Mouse (Mus musculus): Measurements from ENCODE around the gene Oas3.
"Not testable (repeated sequence)": the region's sequence is repeated elsewhere in the genome, so short reads cannot be mapped to it uniquely, and the experiment has no call there.

The Oas3 gene

DNA sequence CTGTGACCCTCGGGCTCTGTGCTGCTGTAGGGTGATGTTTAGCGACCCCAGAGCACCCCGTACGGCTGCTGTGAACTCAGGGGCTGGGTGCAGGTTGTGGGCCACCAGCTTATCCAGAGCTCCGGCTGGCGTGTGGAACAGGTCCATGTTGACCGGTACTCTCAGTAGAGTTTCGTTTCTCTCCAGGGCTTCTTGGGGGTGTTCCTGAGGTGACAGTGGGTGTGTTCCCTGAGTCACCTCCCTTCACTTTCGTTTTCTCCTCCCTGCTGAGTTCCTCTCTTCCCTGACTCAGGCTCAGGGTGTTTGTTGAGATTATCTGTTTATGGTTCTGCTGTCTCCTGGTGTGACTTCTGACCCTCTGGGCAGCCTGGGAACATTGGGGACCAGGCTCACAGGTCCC lies at the start of gene Oas3:
Oas3 (minus strand) TSS at position 184 of the 400 bp plus-strand sequence.
- peak; percentile 26 for DNase-seq

DNA sequence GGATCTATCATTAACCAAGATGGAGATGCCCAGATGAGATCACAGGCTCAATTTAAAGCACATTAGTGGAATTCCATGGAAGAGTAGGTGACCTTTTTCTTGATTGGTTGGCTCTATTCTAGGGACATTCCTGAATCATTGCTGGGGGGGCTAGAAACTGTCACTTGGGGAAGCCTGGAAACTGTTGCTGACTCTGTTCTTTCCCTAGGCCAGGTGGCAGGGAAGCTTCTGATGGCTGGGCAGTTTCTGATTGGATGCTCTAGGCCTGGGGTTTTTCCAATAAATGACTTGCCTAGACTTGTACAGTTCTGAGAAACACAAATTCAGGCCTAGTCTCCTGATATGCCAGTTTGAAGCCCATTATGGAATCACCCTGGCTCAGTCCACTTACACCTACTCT lies 41.5 kb upstream of the Oas3 start:
- DNase-seq, result no peak

DNA sequence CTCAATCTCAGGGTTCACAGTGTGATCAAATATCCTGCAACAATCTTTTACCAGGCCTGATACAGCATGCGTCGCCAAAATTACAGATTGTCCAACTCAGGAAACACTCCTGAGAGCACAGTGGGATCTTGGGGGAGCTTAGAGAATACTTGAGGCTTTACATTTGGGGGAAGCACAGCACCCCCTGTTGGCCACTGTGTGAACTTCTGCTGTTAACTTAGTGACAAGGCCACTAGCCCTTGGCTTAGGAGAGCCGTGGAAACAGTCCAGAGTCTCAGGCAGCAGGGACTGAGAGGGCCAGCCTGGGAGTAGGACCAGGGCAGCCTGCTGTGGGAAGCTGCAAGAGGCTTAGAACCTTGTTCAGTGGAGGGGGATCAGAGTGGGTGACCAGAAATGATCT lies 38.5 kb upstream of the Oas3 start:
- peak; percentile 61 for DNase-seq

DNA sequence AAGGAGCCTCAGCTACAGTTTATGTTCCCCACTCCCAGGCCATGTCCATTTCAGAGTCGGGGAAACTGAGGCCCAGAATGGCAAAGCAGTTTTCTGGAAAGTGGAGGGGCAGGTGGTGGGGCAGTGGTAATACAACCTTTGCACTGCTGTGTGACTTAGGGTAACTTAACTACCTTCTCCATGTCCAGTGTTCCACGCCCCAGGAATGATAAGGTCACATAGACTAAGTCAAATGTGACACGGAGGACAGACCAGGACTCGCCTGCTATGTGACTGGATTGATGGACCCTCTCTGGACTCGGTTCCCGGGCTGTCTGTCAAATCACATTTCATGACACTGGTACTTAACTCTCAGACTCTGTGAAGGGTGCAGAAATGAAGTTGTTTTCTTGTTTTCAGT lies 35.6 kb upstream of the Oas3 start:
- DNase-seq, result no peak

DNA sequence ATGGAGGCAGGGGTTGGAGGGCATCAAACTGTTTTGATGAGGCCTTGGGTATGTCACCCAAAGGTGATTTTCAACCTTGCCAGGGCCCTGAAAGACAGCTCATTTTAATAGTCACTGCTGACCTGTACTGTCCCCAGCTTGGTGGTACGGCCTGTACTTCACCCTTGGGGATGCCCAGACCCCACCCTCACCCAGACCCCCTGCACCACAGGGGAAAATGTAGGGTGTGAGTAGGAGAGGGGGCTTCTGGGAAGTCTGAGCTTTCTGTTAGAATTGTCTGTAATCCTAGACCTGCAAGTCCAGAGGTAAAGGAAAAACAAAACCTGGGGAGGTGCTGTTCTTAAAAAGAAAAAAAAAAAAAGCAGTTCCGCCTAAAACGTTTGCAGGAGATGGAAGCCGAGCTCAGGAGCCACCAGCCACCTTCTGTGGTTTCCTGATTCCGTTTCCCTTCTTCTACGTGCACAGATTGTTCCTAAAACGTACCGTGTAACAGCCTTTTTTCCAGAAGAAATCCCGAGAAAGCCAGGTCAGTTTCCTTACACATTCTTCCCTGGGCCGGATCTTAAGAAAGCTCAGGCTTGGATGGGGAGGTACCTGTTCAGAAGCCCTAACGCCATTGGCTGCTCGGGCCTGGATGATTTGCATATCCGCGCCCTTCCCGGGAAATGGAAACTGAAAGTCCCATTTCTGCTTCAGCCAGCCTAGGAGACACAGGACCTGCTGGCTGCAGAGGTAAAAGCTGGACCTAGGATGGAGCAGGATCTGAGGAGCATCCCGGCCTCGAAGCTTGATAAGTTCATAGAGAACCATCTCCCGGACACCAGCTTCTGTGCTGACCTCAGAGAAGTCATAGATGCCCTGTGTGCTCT lies 34.7 kb upstream of the Oas3 start, which contains the start of gene Oas1c:
Oas1c (minus strand) TSS at position 564 of the 869 bp plus-strand sequence.
- DNase-seq, result peak; percentile 85

DNA sequence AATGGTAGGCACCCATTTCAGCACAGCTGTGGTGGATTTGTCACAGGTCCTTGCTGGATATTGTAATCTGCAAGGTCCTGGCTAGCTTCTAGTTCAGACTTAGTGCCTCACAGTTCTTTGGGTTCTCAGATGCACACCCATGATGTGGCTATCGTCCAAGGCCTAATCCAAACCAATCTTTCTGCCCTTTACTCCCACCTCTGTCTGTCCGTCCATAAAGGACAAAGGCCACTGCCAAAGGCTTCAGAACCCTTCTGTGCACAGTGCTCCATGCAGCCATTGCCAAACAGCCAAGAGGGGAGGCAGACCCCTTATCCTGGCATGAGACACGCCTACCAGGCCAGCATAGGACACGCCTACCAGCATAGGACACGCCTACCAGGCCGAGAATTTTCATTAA lies 31.7 kb upstream of the Oas3 start:
- DNase-seq, result no peak

DNA sequence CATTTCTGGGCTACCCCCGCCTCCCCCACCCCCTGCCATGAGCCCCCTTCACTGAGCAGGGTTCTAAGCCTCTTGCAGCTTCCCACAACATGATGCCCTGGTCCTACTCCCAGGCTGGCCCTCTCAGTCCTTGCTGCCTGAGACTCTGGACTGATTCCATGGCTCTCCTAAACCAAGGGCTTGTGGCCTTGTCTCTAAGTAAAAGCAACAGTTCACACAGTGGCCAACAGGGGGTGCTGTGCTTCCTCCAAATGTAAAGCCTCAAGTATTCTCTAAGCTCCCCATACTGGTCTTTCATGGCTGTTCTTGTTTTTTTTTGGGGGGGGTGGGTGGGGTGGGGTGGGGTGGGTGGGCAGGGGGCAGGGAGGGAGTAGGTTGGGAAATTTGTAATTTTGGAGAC lies 29.0 kb upstream of the Oas3 start:
- DNase-seq, result peak; percentile 68

DNA sequence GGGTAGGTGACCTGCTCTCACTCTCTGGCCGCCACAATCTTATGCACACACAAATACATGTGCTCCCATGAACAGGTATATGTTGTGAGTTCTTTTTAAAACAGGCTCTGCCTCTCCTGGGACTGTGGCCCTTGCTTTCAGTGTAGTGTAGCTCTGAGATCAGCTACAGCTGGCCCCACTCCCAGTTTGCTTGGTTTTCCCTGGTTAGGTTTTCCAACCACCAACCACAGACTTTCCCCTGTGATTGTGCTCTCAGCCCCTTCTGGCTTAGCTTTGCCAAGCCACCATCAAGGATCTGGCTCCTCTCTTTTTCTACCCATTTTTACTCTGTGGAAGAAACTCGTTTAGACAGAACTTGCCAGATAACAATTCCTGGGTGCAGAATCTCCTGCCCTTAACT lies 26.1 kb upstream of the Oas3 start:
- no peak for DNase-seq

DNA sequence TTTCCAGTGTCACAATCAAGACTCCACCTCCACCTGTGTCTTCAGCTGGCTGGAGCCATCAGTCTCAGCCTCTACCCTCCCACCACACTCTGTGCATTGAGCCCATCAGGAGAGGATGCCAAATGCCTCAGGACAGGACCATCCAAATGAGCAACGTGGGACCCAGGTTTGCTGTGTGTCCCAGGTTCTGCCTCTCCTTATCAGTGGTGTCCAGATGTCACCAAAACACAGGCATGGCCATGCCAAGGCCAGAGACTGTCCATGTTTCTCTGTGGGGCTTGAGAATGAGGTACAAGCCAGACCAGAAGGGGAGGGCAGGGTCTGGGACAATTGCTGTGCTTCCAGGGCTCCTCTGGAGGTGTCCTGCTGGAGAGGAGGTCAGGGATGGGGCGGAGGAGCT lies 21.5 kb upstream of the Oas3 start:
- DNase-seq, result not testable (repeated sequence)

DNA sequence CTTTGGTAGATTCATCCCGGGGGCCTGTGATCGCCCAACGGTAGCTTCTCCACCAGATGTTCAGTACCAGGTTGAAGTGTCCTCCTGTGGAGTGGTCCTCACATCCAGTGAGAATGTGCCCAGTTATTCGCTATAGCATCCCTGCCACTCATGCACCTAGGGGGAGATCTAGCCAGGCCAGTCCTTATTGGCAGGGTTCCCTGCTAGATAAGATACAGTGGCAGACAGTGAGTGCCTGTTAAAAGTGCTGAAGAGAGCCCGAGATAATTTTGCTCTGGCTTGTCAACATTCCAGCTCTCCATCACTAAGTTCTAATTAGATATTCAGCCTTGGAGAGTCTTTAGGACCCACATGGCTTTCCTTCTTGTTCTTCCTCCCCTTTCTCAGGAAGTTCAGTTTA lies 20.7 kb upstream of the Oas3 start:
- not testable (repeated sequence) for DNase-seq

DNA sequence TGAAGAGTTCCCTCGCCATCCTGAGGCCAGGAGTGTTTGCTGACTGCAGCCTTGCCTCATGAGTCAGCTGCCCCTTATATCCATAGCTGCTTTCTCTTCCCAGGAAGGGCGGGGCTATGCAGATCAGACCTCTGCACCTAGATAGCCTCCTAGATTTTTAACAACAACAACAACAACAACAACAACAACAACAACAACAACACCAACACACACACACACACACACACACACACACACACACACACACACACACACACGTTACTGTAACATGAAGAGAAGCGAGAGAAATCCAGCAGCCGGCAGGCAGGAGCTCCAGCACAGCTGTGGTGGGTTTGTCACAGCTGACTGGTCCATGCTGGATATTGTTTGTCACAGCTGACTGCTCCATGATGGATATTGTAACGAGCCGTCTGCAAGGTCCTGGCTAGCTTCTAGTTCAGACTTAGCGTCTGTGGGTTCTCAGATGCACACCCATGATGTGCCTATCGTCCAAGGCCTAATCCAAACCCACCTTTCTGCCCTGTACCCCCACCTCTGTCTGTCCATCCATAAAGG lies 18.1 kb upstream of the Oas3 start, which contains the start of gene Oas1e:
Oas1e (minus strand) TSS at position 51 of the 555 bp plus-strand sequence.
- not testable (repeated sequence) for DNase-seq

DNA sequence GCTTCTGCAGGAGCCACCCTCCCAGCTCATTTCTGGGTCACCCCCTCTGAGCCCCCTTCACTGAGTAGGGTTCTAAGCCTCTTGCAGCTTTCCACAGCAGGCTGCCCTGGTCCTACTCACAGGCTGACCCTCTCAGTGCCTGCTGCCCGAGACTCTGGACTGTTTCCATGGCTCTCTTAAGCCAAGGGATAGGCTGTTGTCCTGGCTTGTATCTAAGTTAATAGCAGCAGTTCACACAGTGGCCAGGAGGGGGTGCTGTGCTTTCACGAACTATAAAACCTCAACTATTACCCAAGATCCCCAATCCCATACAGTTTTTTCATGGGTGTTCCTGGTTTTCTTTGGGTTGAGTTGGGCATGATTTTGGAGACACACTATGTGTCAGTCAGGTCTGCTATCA lies 15.6 kb upstream of the Oas3 start:
- peak; percentile 55 for DNase-seq

DNA sequence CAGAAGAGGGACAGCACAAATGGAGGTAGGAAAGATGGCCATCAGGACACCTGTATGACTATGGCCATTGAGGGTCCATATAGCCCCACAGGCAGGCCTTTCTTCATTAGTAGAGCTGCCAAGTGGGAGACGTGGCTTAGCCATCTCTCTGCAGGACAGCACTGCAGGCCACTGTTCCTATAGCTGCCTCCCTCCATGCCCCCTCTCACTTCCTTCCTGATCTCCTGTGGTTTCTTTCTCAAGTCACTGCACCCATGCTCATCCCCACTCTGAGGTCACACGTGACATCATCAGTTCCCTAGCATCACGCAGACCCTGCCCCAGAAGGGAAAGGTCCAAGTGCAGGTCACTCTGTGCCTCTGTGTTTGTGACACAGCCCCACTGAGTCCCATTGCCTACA lies 9.6 kb upstream of the Oas3 start:
- no peak for DNase-seq

DNA sequence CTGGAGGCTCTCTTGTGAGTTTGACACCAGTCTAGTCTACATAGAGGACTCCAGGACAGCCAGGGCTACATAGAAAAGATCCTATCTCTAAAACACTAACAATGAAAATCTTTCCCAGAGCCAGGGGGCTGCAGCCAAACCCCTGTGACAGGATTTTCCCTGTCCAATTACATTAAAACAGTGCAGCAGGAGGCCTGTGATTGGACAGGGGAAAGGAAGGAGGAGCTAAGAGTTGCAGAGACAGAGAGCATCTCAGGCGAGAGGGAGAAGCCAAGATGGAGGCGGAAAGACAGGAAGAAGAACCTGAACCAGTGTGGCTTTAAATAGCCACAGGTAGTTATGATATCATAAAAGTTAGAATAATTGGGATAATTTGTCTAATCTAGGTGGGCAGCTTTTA lies 5.0 kb upstream of the Oas3 start:
- no peak for DNase-seq

DNA sequence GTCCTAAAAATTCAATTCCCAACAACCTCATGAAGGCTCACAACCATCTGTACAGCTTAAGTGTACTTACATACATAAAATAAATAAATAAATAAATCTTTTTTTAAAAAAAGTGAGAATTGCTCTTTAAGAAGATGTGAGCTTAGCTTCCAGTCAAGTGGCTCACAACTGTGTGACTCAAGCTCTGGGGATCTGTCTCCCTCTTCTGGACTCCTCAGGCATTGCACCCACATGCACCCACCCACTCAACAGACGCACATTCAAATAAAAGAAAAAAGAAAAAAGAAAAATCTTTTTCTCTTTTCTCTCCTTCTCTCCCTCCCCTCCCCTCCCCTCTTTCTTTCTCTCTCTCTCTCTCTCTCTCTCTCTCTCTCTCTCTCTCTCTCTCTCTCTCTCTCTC lies 4.2 kb upstream of the Oas3 start:
- DNase-seq, result no peak

DNA sequence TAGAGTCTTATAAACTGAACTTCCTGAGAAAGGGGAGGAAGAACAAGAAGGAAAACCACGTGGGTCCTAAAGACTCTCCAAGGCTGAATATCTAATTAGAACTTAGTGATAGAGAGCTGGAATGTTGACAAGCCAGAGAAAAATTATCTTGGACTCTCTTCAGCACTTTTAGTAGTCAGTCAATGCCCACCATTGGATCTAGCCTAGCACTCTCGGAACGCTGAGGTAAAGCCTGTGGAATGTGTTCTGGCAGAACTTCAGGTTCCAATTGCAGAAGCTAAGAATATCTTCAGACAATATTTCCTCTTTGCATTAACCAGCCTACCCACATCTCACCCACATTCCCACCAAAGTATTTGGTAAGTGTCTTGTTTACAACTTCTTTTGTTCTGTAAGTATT lies 2.5 kb upstream of the Oas3 start:
- DNase-seq, result no peak

DNA sequence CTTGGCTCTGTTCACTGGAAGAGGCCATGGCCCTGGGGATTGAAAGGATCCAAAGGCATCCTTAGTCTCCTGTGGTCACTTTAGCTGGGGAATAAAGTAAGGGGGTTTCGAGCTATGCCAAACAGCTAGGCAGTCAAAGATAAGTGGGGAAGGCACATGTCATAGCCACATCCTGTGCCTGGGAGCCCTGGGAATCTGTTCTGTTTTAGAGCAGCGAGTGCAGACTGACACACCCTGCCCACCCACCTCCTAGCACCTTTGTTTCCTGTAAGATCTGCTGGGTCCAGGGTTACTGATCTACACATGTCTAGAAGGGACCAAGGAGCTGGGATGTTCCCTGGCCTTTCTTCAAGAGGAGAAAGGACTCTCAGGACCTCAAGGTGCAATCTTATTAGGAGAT lies 1.5 kb upstream of the Oas3 start:
- peak; percentile 36 for DNase-seq

DNA sequence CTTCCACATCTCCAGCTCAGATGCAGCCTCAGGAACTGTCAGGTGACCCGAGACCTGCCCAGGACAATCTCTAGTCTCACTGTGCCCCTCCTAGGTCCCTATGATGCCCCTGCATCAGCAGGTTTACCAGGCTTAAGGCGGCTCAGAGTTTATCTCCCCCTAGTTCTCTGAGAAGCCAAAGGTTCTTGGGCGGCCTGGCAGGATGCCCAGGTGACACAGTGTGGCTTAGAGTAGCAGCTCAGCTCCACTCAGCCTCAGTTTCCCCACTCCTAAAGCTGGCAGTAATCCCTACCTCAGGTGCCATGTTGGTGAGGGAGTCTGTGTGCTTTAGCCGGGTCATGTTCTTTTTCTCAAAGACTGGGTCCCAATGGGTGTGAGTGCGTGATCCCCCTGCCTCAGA lies 660 bp downstream of the Oas3 start:
- DNase-seq, result no peak

DNA sequence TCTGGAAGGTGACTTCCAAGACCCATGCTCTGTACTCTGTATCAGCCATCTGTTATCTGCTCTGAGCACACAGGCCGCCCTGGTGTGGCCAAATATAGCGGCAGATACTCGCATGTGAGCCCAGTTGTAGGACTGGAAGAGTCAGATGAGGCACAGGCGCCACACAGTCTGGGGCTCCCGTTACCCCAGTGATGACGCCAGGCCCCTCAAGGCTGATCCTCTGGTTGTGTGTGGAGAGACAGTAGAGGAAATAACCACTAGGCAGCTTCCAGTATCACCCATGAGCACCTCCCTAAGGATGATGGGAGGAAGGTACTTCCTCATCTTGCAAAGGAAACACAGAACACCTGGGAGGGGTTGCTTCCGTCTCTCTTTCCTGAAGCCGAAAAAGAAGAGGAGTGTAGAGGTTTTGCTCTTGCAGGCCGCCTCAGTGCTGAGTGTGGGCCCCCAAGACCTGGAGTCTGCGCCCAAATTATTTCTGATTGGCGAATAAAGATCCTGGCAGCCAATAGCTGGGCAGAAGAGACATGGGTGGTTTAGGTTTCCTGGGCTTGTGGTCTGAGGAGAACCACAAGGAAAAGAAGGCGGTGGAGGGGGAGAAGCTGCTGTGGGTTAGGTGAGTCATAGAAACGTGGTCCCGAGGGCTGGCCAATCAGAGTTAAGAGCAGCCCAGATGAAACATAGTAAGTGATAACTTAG lies 2.0 kb downstream of the Oas3 start:
- DNase-seq, result peak; percentile 75

DNA sequence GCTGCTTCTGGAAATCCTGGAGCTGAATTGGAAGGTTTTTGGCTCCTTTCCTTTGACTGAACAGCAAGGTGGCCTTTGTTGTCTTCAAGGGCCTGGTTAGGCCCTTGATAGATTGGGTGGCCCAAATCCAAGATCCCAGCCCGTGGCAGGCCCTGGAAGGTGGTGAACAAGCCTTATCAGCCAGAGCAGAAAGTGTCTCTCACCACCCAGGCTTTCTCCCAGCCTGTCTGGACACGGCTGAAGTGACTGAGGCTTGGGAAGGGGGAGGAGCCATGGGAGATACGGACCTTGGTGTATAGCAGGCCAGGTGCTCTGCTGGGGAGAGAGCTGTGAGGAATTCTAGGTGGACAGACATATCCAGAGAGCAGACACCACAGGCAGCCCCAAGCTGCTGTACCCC lies 8.1 kb downstream of the Oas3 start:
- DNase-seq, result no peak

DNA sequence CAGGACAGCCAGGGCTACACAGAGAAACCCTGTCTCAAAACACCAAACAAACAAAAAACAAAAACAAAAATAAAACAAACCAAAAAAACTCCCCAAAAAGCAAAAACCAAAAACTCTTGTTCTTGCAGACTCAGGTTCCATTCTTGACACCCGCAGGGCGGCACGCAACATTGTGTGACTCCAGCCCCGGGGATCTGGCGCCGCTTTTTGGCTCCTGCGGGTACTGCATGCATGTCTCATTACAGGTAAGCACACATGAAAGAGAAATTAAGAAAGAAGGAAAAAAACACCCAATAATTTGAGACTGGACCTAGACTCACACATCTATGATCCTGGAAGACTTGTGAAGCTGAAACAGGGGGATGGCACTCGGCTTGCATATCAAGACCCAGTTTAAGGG lies 12.5 kb downstream of the Oas3 start:
- DNase-seq, result no peak

DNA sequence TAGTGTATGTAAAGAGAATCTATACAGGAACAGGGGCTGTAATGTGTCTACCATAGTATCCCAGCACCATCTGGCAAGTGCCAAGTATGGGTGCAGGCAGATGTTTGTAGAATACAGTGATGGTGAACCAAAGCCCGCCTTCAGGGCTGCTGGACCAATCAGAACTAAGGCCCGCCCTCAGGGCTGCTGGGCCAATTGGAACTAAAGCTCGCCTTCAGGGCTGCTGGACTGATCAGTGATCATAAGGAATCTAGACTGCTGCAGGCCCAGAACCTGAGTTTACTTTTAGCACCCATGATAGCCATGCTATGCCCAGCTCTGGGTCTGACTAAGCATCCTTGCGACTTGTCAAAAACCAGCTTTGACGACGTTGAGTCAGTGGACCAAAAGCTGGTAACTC lies 15.6 kb downstream of the Oas3 start:
- DNase-seq, result no peak

DNA sequence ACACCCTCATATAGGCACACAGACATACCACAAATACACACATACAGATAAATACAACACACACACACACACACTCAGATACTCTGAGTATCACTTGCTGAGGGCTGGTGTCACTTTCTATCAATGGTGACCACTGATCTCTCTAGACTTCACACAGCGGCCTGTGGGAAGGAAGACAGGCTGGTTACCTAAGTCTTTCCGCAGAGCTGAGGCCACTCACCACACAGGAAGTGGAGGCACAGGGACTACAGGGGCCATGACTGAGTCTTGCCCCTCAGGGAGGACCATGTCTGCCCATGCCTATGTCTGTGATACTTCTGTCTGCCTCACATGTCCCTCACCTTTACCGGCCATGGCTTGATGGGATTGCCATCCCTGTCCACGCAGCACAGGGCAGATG lies 23.2 kb downstream of the Oas3 start:
- DNase-seq, result no peak

DNA sequence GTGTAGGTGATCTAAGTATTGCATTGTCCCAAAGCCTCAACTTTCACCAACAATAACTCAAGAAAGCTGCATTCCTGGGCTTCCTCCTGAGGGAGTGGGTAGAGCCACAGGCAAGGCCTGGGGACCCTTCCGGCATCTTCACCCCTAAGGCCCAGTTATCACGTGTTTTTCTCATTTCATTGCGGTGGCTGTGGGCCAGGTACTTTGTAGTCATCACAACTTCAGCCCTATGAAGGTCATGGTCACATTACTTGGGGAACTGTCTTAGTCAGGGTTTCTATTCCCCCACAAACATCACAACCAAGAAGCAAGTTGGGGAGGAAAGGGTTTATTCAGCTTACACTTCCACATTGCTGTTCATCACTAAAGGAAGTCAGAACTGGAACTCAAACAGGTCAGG lies 24.7 kb downstream of the Oas3 start:
- no peak for DNase-seq

Measured in thymus, postnatal 25 days (tissue).